Mouse (Mus musculus): ENCODE measurements around the gene Gm3336. TPM values are rescaled to one million over a fixed set of nuclear protein-coding genes. Genes with fewer than 3 reads are reported as not detected.

The Gm3336 gene
- polyA plus RNA-seq, 1 experiment from 2014 or later: 0.83 TPM

DNA sequence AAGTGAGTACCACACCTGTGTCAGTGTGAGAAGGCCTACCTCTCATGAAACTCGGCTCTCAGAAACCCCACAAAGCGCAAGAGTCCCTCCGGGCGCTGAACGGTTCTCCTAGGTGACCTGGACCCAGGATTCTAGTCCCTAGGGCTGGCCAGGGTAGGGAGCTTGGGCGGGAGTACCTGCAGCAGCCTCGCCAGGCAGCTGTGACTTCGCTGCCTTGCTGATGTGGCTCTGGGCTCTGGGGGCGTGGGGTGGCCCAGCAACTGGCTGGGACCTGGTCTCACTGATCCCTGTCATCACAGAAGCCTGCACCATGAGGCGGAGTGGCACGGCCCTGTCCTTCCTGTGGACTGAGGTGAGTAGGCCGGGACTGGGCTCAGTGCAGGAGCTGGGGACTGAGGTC, 5.9 kb downstream of the Gm3336 start:
- peak; percentile 16; the same call in 1 of the 2 replicates for ATAC-seq (replicated peaks; ENCODE audit: low FRiP score)

DNA sequence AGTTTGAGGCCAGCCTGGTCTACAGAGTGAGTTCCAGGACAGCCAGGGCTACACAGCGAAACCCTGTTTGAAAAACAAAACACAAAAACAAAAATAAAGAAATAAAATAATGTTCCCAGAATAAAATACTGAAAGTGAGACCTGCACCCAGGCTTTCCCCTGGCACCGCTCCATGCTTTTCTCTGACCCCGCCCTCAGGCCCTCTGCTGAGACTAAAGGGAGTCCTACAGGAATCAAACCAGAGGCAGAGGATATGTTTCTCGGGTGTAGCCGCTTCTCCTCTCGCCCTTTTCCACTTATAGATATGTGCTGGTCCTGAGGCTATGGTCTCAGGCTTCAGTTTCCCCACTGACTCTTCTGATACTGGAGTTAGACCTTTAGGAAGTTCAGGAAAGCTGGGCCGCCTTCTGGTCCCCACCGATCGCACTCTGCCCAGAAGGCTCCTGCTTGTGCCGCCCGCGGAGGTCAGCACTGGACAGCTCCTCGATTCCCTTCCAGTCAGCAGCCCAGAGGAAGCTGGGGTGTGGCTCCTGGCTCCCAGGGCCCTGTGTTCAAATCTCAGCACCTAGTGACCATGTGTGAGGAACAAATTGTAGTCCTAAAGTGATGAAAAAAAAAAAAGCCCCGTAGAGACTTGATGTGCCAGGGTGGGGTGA, 7.6 kb downstream of the Gm3336 start:
- peaks cover 40% of the 10 kb centered on the region for H3K27me3 ChIP-seq
- no peak overlapping the region for H3K27ac ChIP-seq
- ATAC-seq (replicated peaks; ENCODE audit: low FRiP score): no peak
- H3K9me3 ChIP-seq (replicated peaks): no peaks in the 10 kb centered on the region
- no peaks in the 10 kb centered on the region for H3K36me3 ChIP-seq
- H3K4me1 ChIP-seq: peaks cover 32% of the 10 kb centered on the region
- no peak overlapping the region for H3K9ac ChIP-seq
- H3K4me2 ChIP-seq: no peak overlapping the region
- no peak overlapping the region for H3K4me3 ChIP-seq (replicated peaks)
- 28% methylated on average over 14 of the region's 14 CpGs for WGBS

More for the DNA sequence above, 5.9 kb downstream of the Gm3336 start:
- H3K36me3 ChIP-seq: no peaks in the 10 kb centered on the region
- peak overlapping the region; percentile 20 for H3K4me3 ChIP-seq (replicated peaks)
- peak overlapping the region; percentile 42 for H3K4me2 ChIP-seq
- no peaks in the 10 kb centered on the region for H3K9me3 ChIP-seq (replicated peaks)
- peaks cover 28% of the 10 kb centered on the region for H3K27me3 ChIP-seq
- peaks cover 22% of the 10 kb centered on the region for H3K4me1 ChIP-seq
- peak overlapping the region; percentile 96 for H3K27ac ChIP-seq
- H3K9ac ChIP-seq: 0 out of 2 replicates have a peak overlapping the region, but pooled peaks have one; percentile 26
- WGBS: 66% methylated on average over 12 of the region's 12 CpGs

DNA sequence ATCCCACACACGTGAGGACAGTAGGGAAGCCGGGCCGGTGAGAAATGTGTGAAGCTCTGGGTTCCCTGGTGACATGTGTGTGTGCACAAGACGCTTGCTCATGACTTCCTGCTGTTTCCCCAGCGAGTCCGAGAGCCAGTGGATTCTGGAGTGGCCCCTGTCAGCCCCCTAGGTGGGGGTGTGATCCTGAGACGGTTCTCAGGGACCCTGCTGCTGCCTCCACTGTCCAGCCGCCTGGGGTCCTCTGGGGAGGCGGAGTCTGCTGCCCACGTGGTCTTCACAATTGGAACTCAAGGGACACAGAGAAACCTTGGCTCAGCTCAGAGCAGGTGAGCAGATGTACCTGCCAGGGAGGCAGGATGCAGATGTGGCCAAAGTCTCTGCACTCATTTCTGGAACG, 8.4 kb downstream of the Gm3336 start:
- Histone ChIP-seq H3K4me1 (peaks cover 32% of the 10 kb centered on the region), H3K4me2 (no peak overlapping the region), H3K4me3 (replicated peaks) (no peak overlapping the region), H3K27me3 (peaks cover 47% of the 10 kb centered on the region), H3K36me3 (no peaks in the 10 kb centered on the region), H3K27ac (no peak overlapping the region), H3K9me3 (replicated peaks) (no peaks in the 10 kb centered on the region), H3K9ac (no peak overlapping the region)
- 46% methylated on average over 11 of the region's 11 CpGs for WGBS
- ATAC-seq (replicated peaks; ENCODE audit: low FRiP score): no peak

DNA sequence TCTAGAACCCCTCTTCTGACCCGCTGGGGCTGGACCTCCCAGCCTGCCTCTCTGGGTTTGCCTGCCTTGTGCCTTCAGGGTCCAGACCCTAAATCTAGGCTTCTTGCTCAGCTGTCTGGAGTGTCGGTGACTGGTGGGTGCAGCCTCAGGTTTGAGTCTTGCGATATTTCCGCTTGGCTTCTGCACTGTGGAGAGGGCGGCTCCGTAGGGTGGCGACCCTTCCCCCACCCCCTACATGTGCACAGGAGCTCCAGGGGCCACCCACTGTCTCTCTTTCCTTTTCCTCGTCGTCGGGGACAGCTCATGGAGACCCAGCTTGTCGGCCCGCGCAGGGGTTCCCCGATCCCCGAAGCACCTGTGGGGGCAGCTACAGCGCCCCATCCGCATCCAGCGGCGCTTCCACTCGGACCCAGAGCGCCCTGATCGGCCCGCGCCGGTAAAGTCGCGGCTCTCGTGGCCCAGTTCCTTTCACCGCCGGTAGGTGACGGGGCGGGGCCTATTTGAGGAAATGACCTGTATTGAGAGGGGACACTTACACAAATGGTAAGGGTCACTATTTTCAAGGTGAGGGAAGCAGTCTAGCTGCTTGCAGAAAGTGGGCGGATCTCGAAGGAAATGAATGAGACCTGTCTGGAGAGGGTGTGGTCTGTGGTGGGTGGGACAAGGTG, 11.6 kb downstream of the Gm3336 start:
- peak; percentile 63 for ATAC-seq (replicated peaks; ENCODE audit: low FRiP score)
- no peaks in the 10 kb centered on the region for H3K36me3 ChIP-seq
- peak overlapping the region; percentile 35 for H3K4me3 ChIP-seq (replicated peaks)
- H3K9ac ChIP-seq: 0 out of 2 replicates have a peak overlapping the region, but pooled peaks have one; percentile 23
- H3K9me3 ChIP-seq (replicated peaks): no peaks in the 10 kb centered on the region
- peaks cover 56% of the 10 kb centered on the region for H3K27me3 ChIP-seq
- WGBS: 2% methylated on average over 34 of the region's 34 CpGs
- no peak overlapping the region for H3K27ac ChIP-seq
- peak overlapping the region; percentile 58 for H3K4me2 ChIP-seq
- H3K4me1 ChIP-seq: peaks cover 13% of the 10 kb centered on the region; the same call in 1 of the 2 replicates

DNA sequence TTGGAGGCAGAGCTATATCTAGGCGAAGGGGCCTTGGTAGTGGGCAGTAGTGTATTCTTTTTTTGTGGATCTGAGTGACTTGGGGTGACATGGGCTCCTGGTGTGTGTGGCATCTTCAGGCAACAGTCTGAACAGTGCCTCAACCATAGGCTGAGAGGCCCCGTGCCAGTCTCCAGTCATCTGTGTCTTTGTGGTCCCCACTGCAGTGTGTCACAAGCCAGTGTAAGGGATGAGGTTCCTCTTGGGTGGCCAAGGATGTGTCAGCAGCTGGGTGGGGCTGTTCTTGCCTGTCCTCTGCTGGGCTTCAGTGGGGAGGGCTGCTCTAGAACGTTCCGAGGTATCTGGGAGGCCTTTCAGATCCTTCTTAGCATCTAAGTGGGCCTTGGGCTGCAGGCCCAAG, 12.6 kb downstream of the Gm3336 start:
- Histone ChIP-seq H3K4me1 (peaks cover 10% of the 10 kb centered on the region; the same call in 1 of the 2 replicates), H3K27ac (no peak overlapping the region), H3K9me3 (replicated peaks) (no peaks in the 10 kb centered on the region), H3K27me3 (peaks cover 61% of the 10 kb centered on the region), H3K36me3 (no peaks in the 10 kb centered on the region), H3K4me2 (no peak overlapping the region), H3K4me3 (replicated peaks) (no peak overlapping the region), H3K9ac (no peak overlapping the region)
- ATAC-seq (replicated peaks; ENCODE audit: low FRiP score): no peak
- 79% methylated on average over 4 of the region's 4 CpGs for WGBS

DNA sequence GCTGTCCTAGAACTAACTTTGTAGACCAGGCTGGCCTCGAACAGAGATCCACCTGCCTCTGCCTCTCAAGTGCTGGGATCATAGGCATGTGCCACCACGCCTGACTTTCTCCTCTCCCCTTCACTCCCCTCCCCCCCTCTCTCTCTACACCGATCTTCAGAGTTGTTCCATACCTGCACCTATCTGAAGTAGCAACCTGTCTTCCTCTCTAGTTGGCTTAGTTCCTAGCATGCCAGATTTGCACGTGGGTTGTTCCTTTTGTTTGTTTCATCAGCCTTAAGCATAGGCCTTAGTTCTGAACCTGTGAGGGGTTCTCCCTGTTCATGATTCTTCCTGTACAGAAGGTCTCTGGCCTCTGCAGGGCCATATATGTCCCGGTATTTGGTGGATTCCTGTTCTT, 19.4 kb downstream of the Gm3336 start:
- peaks cover 47% of the 10 kb centered on the region for H3K27me3 ChIP-seq
- H3K36me3 ChIP-seq: no peaks in the 10 kb centered on the region
- H3K27ac ChIP-seq: no peak overlapping the region
- H3K4me1 ChIP-seq: peaks cover 12% of the 10 kb centered on the region
- ATAC-seq (replicated peaks; ENCODE audit: low FRiP score): no peak
- no peaks in the 10 kb centered on the region for H3K9me3 ChIP-seq (replicated peaks)
- no peak overlapping the region for H3K4me3 ChIP-seq (replicated peaks)
- H3K9ac ChIP-seq: no peak overlapping the region
- H3K4me2 ChIP-seq: no peak overlapping the region
- WGBS: 71% methylated on average over 5 of the region's 5 CpGs

DNA sequence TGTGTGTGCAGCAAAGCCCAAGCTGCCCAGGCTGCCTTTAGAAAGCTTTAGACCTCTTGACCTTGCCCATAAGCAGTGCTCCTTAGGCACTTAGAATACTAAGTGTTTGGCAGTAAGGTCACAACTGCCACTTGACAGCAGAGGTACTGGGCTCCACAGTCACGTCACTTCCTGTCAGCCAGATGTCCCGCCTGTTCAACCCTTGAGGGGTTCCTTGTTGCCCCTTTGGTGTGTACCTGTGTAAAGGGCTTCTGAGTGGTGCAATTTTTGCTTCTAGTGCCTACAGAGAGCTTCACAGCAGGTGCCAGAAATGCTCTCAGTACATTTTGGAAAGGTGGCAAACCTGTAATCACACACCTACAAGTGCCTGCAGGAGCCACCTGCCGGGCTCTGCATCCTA, 19.9 kb downstream of the Gm3336 start:
- H3K9me3 ChIP-seq (replicated peaks): no peaks in the 10 kb centered on the region
- no peak overlapping the region for H3K4me3 ChIP-seq (replicated peaks)
- ATAC-seq (replicated peaks; ENCODE audit: low FRiP score): no peak
- H3K4me1 ChIP-seq: peaks cover 17% of the 10 kb centered on the region
- H3K9ac ChIP-seq: no peak overlapping the region
- H3K4me2 ChIP-seq: no peak overlapping the region
- H3K27me3 ChIP-seq: peaks cover 52% of the 10 kb centered on the region
- H3K36me3 ChIP-seq: no peaks in the 10 kb centered on the region
- WGBS: 54% methylated on average over 3 of the region's 3 CpGs
- H3K27ac ChIP-seq: no peak overlapping the region

DNA sequence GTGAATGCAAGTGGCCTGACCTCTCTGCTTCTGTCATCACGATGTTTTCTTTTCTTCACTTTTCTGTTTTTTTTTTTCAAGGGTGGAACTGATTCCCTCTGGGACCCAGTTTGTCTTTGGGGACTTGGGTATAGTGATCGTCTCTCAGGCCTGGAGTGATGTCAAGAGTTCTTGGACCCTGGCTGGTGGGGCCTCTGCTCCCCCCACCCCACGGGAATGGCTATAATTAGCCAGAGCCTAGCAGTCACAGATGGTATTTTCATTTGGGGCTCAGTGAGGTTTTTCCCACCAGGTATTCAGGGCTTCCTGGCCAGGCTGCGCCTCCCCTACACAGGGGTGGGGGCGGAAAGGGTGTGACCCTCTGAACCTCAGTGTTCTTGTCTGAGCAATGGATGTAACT, 23.3 kb downstream of the Gm3336 start:
- Histone ChIP-seq H3K4me2 (no peak overlapping the region), H3K27me3 (peaks cover 78% of the 10 kb centered on the region), H3K9me3 (replicated peaks) (no peaks in the 10 kb centered on the region), H3K36me3 (no peaks in the 10 kb centered on the region), H3K9ac (no peak overlapping the region), H3K4me1 (peaks cover 49% of the 10 kb centered on the region), H3K4me3 (replicated peaks) (no peak overlapping the region), H3K27ac (no peak overlapping the region)
- WGBS: 53% methylated on average over 5 of the region's 5 CpGs
- no peak for ATAC-seq (replicated peaks; ENCODE audit: low FRiP score)

DNA sequence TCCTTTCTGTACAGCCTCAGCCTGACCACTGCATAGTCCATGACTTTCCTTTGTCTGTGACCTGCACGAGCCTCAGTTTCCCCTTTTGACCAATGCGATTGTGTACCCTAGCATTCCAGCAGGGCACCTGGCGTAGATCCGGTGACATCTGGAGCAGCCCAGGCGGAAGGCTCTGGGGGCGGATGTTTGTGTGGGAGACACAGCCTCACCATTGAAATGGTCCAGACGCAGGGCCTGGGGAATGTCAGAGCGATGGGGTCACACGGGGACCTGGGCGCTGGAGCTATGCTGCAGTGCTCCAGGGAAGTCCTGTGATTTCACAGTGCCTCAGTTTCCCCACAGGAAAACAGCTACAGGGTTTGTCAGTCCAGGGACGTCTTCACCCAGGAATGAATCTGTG, 23.8 kb downstream of the Gm3336 start:
- Histone ChIP-seq H3K36me3 (no peaks in the 10 kb centered on the region), H3K27me3 (peaks cover 81% of the 10 kb centered on the region), H3K9me3 (replicated peaks) (no peaks in the 10 kb centered on the region), H3K4me1 (peaks cover 54% of the 10 kb centered on the region), H3K4me2 (no peak overlapping the region), H3K4me3 (replicated peaks) (no peak overlapping the region), H3K27ac (no peak overlapping the region), H3K9ac (no peak overlapping the region)
- ATAC-seq (replicated peaks; ENCODE audit: low FRiP score): no peak
- 54% methylated on average over 11 of the region's 11 CpGs for WGBS

DNA sequence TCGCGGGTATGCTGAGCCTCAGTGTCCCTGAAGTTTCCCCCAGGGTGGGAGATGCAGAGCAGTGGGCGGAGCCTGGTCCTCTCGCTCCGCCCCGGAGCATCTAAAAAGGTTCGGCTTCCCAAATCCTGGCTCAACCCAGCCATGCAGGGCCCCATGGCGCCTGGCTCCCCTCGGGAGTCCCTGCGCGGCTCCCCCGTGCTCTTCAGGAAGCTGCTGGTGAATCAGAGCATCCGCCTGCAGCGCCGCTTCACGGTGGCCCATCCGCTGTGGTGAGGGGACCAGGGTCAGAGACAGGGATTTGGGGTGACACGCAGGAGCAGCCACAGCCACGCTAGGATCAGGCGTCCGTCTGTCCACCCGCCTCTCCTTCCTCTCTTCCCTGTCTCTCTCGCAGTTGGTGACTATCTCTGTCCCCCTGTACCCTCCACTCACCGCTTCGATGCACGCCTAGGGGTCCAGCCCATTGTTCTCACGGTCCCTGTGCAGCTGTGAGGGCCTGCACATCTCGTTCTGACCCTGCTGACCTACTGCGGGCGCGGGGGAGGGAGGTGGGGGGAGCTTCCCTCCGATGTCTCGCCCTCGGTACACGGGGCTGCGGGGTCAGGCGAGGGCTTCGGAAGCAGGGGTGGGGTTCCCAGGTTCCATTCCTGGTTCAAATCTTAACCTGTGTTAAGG, 24.8 kb downstream of the Gm3336 start:
- H3K27ac ChIP-seq: no peak overlapping the region
- 4% methylated on average over 38 of the region's 38 CpGs for WGBS
- H3K4me1 ChIP-seq: peaks cover 55% of the 10 kb centered on the region
- H3K4me2 ChIP-seq: peak overlapping the region; percentile 66
- ATAC-seq (replicated peaks; ENCODE audit: low FRiP score): 0 out of 2 replicates have a peak, but pooled peaks have one; percentile 23
- peaks cover 84% of the 10 kb centered on the region for H3K27me3 ChIP-seq
- H3K36me3 ChIP-seq: no peaks in the 10 kb centered on the region
- 0 out of 2 replicates have a peak overlapping the region, but pooled peaks have one; percentile 35 for H3K9ac ChIP-seq
- no peaks in the 10 kb centered on the region for H3K9me3 ChIP-seq (replicated peaks)
- H3K4me3 ChIP-seq (replicated peaks): peak overlapping the region; percentile 36

DNA sequence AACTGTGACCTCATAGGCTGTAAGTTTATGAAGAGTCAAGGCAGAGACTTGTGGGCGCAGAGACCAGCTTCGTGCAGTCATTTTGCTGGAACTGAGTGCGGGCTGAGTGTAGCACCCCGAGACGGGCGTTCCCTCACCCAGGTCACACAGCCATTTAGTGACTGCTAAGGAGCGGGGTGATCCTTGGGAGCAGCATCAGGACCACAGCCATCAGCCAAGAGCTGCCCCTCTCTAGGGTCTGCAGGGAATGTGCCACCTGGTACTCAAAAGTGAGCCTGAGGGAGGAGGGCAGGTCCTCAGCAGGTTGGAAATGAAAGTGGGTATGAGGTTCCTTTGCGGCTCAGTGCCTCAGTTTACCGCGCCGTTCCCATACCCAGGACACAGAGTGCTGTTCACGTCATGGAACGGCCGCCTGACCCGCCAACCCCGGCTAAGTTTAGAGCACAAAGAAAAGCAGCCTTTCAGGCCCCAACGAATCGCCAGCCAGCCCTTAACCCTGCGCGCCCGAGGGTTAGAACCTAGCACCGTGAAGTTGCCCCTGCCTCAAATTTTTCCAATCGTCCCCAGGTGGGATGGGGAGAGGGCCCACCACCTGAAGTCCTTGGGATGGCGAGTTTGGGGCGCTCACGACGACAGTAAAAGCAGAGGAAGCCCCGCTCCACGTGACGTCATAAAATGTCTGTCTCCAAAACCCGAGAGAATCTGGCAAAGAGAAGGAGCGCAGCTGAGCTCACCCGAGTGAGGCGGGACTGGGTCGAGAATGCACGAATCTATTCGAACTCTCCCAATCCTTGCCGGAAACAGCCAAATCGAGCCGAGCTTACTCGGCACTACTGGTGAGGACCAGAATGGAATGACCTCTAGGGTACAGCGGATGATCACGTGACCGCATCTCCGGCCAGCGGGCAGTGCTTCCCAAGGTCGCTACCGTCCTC, 25.6 kb downstream of the Gm3336 start:
- H3K27me3 ChIP-seq: peaks cover 86% of the 10 kb centered on the region
- peaks cover 55% of the 10 kb centered on the region for H3K4me1 ChIP-seq
- H3K9me3 ChIP-seq (replicated peaks): no peaks in the 10 kb centered on the region
- H3K36me3 ChIP-seq: no peaks in the 10 kb centered on the region
- H3K27ac ChIP-seq: no peak overlapping the region
- H3K4me3 ChIP-seq (replicated peaks): peak overlapping the region; percentile 36
- peak overlapping the region; percentile 66 for H3K4me2 ChIP-seq
- 5% methylated on average over 48 of the region's 48 CpGs for WGBS
- H3K9ac ChIP-seq: peak overlapping the region; percentile 34; the same call in 1 of the 2 replicates
- no peak for ATAC-seq (replicated peaks; ENCODE audit: low FRiP score)
